Mouse (Mus musculus) liver, adult 2 months (tissue): ENCODE measurements around the gene Mcrip1. TPM values are rescaled to one million over a fixed set of nuclear protein-coding genes. Genes with fewer than 3 reads are reported as not detected.
A peak's percentile ranks its signal among the peaks of the same experiment; 100 is the strongest.

ENCODE experiments used
- DNase-seq: peaks from one replicate; pipeline ENCODE4 v3.0.0-alpha.2; 2011; ENCODE audit warnings: low read depth, low spot score; ENCODE audit errors: extremely low read depth
- H3K27ac ChIP-seq: fragments of 200-500 bp; replicated peaks from 2 replicates; pipeline ENCODE4 v1.5.1; 2012; ENCODE audit warnings: low read depth, mild to moderate bottlenecking, control low read depth, inconsistent platforms, low read length; ENCODE audit not compliant: insufficient read depth
- H3K27me3 ChIP-seq: fragments of 200-500 bp; 2 replicates; pipeline ENCODE4 v1.6.1; 2012; ENCODE audit warnings: mild to moderate bottlenecking, moderate library complexity, low read length, inconsistent platforms; ENCODE audit not compliant: control insufficient read depth, insufficient read depth
- H3K36me3 ChIP-seq: fragments of 200-500 bp; 2 replicates; pipeline ENCODE4 v1.6.1; 2012; ENCODE audit warnings: low read length, inconsistent platforms; ENCODE audit not compliant: control insufficient read depth, insufficient read depth
- H3K4me1 ChIP-seq: fragments of 200-500 bp; 2 replicates; pipeline ENCODE4 v1.6.1; 2011; ENCODE audit warnings: low read length; ENCODE audit not compliant: control insufficient read depth, insufficient read depth
- H3K4me3 ChIP-seq: fragments of 200-500 bp; 2 replicates; pipeline ENCODE4 v1.5.1; 2011; ENCODE audit warnings: low read depth, mild to moderate bottlenecking, control low read depth, low read length, moderate library complexity; ENCODE audit not compliant: insufficient read depth
- H3K79me2 ChIP-seq: fragments of 200-500 bp; 2 replicates; pipeline ENCODE4 v1.6.1; 2012; ENCODE audit warnings: inconsistent platforms, mild to moderate bottlenecking, low read length, moderate library complexity; ENCODE audit not compliant: control insufficient read depth, insufficient read depth
- H3K9ac ChIP-seq: fragments of 200-500 bp; 2 replicates; pipeline ENCODE4 v1.6.1; 2012; ENCODE audit warnings: low read depth, mild to moderate bottlenecking, control low read depth, inconsistent platforms, low read length
- CTCF ChIP-seq: fragments of 200-500 bp; IDR thresholded peaks from 2 replicates; pipeline ENCODE4 v1.5.1; 2011; ENCODE audit warnings: low read depth, low read length, control low read depth
- POLR2A ChIP-seq: fragments of 200-500 bp; IDR thresholded peaks from 2 replicates; pipeline ENCODE4 v1.6.1; 2011; ENCODE audit warnings: low read length, control low read depth; ENCODE audit not compliant: insufficient read depth; ENCODE audit errors: extremely low read depth
- WGBS: fragments of 180-500 bp; shearing (Covaris S2); methylation state at CpG from one replicate; pipeline ENCODE4 v1.1.7; 2018; 5-methylcytosine and 5-hydroxymethylcytosine counted together
- polyA plus RNA-seq: library from polyadenylated mRNA; depleted of rRNA; stranded (reverse); fragments of >200 nt; gene quantifications from 2 replicates; pipeline ENCODE4 v1.2.3, GENCODE M21; 2012
- total RNA-seq: library from RNA; depleted of rRNA; stranded (reverse); fragments of >200 nt; gene quantifications from 2 replicates; pipeline ENCODE4 v1.2.3, GENCODE M21; 2014

Mcrip1 gene
- total and polyA plus RNA-seq, 2 experiments = 11.7 to 44.4 TPM

- H3K9ac ChIP-seq = peak overlapping the region; percentile 36; the same call in 1 of the 2 replicates
- 46% methylated on average over 4 of the region's 4 CpGs for WGBS
- H3K4me1 ChIP-seq = peaks cover 25% of the 10 kb centered on the region
- no peaks in the 10 kb centered on the region for H3K27me3 ChIP-seq
- peak; percentile 77 for DNase-seq
- peak overlapping the region; percentile 63 for H3K27ac ChIP-seq
- no peak overlapping the region for H3K4me3 ChIP-seq
- no peaks in the 10 kb centered on the region for H3K79me2 ChIP-seq
- no peaks in the 10 kb centered on the region for H3K36me3 ChIP-seq
- TF ChIP-seq CTCF (peak; percentile 80), POLR2A (no peak)
These were observed 42.6 kb downstream of the Mcrip1 start for GRCm38 (mm10) chr11:120506899-120507298.

GRCm38 (mm10) chr11:120505661-120506060, 43.9 kb downstream of the Mcrip1 start:
- peak; percentile 95 for DNase-seq
- WGBS = 24% methylated on average over 3 of the region's 3 CpGs
- no peak overlapping the region for H3K4me3 ChIP-seq
- H3K79me2 ChIP-seq = no peaks in the 10 kb centered on the region
- H3K27me3 ChIP-seq = no peaks in the 10 kb centered on the region
- peak overlapping the region; percentile 63 for H3K27ac ChIP-seq
- no peak overlapping the region; the same call in 1 of the 2 replicates for H3K9ac ChIP-seq
- H3K4me1 ChIP-seq = peaks cover 30% of the 10 kb centered on the region
- no peaks in the 10 kb centered on the region for H3K36me3 ChIP-seq
- TF ChIP-seq POLR2A = no peak
- TF ChIP-seq CTCF = no peak

GRCm38 (mm10) chr11:120501701-120502100, 47.8 kb downstream of the Mcrip1 start:
- 78% methylated on average over 4 of the region's 4 CpGs for WGBS
- H3K79me2 ChIP-seq = no peaks in the 10 kb centered on the region
- H3K9ac ChIP-seq = no peak overlapping the region
- H3K4me1 ChIP-seq = peaks cover 31% of the 10 kb centered on the region
- no peak overlapping the region for H3K27ac ChIP-seq
- TF ChIP-seq CTCF (no peak), POLR2A (no peak)
- H3K36me3 ChIP-seq = peaks cover 4% of the 10 kb centered on the region; the same call in 1 of the 2 replicates
- H3K27me3 ChIP-seq = no peaks in the 10 kb centered on the region
- H3K4me3 ChIP-seq = no peak overlapping the region
- DNase-seq = no peak

- TF ChIP-seq CTCF (no peak), POLR2A (no peak)
- Histone ChIP-seq H3K27me3 (no peaks in the 10 kb centered on the region), H3K79me2 (no peaks in the 10 kb centered on the region), H3K4me3 (no peak overlapping the region), H3K4me1 (peaks cover 28% of the 10 kb centered on the region), H3K9ac (no peak overlapping the region), H3K36me3 (peaks cover 7% of the 10 kb centered on the region), H3K27ac (peak overlapping the region; percentile 14)
- WGBS = 8% methylated on average over 6 of the region's 6 CpGs
- DNase-seq = peak; percentile 87
These were observed 48.5 kb downstream of the Mcrip1 start for GRCm38 (mm10) chr11:120501018-120501417.

- Histone ChIP-seq H3K27ac (peak overlapping the region; percentile 42), H3K4me3 (no peak overlapping the region), H3K9ac (peak overlapping the region; percentile 0), H3K27me3 (no peaks in the 10 kb centered on the region), H3K4me1 (peaks cover 24% of the 10 kb centered on the region), H3K79me2 (no peaks in the 10 kb centered on the region), H3K36me3 (peaks cover 13% of the 10 kb centered on the region)
- 0 out of 2 replicates have a peak, but pooled peaks have one; percentile 12 for TF ChIP-seq CTCF
- TF ChIP-seq POLR2A = 0 out of 2 replicates have a peak, but pooled peaks have one; percentile 24
- WGBS = 7% methylated on average over 3 of the region's 3 CpGs
- DNase-seq = peak; percentile 94
These were observed 49.2 kb downstream of the Mcrip1 start for GRCm38 (mm10) chr11:120500357-120500756.

GRCm38 (mm10) chr11:120499894-120500293, 49.6 kb downstream of the Mcrip1 start:
- TF ChIP-seq POLR2A (no peak), CTCF (no peak)
- no peak overlapping the region for H3K4me3 ChIP-seq
- peaks cover 15% of the 10 kb centered on the region for H3K36me3 ChIP-seq
- peak overlapping the region; percentile 42 for H3K27ac ChIP-seq
- H3K9ac ChIP-seq = peak overlapping the region; percentile 0
- DNase-seq = no peak
- peaks cover 24% of the 10 kb centered on the region for H3K4me1 ChIP-seq
- no peaks in the 10 kb centered on the region for H3K79me2 ChIP-seq
- WGBS = 51% methylated on average over 6 of the region's 6 CpGs
- no peaks in the 10 kb centered on the region for H3K27me3 ChIP-seq
